Mouse (Mus musculus) CH12.LX (cell line): ENCODE measurements around the gene Rab42.

Experiments used
- CTCF ChIP-seq, 2 experiments: IDR thresholded peaks in 1 of 2; conservative IDR thresholded peaks in 1 of 2; 2 replicates each; pipeline ENCODE4 v1.5.1; 2011 to 2012; ENCODE audit warnings: low read depth in 2 of 2, low read length in 2 of 2, improper control_type of control experiment in 1 of 2, inconsistent platforms in 1 of 2, mild to moderate bottlenecking in 1 of 2, moderate library complexity in 1 of 2
- KAT2A ChIP-seq: IDR thresholded peaks from 2 replicates; pipeline ENCODE4 v1.6.1; 2012; ENCODE audit warnings: low read length, improper control_type of control experiment, inconsistent platforms; ENCODE audit not compliant: insufficient replicate concordance

GRCm38 (mm10) chr4:132349495-132350122 is 46.4 kb upstream of the Rab42 start:
- TF ChIP-seq KAT2A = 0 out of 2 replicates have a peak, but pooled peaks have one; percentile 28
- peak; percentile 10 to 72; a peak in 2 of 4 replicates for TF ChIP-seq CTCF (conservative IDR thresholded peaks at IDR 0.05 in 1 of 2, IDR thresholded peaks at IDR 0.05 in 1 of 2; ENCODE audit: low read depth in 2 of 2, low read length in 2 of 2)
